Mouse (Mus musculus) layer of hippocampus, adult 18-20 months (tissue): Measurements from ENCODE around the gene Wdr5b. TPM values are rescaled to one million over a fixed set of nuclear protein-coding genes. Genes with fewer than 3 reads are reported as not detected.
A peak's percentile ranks its signal among the peaks of the same experiment; 100 is the strongest.

ENCODE experiments used
- DNase-seq, 2 experiments: peaks; one replicate each; pipeline ENCODE4 v3.0.0; 2022; ENCODE audit warnings: low spot score in 2 of 2
- total RNA-seq, 2 experiments: library from RNA; stranded (reverse); gene quantifications; 2 replicates each; pipeline ENCODE4 v1.2.3; 2021

Wdr5b gene
- total RNA-seq, 2 experiments from 2014 or later: 4.3 to 4.6 TPM

DNA sequence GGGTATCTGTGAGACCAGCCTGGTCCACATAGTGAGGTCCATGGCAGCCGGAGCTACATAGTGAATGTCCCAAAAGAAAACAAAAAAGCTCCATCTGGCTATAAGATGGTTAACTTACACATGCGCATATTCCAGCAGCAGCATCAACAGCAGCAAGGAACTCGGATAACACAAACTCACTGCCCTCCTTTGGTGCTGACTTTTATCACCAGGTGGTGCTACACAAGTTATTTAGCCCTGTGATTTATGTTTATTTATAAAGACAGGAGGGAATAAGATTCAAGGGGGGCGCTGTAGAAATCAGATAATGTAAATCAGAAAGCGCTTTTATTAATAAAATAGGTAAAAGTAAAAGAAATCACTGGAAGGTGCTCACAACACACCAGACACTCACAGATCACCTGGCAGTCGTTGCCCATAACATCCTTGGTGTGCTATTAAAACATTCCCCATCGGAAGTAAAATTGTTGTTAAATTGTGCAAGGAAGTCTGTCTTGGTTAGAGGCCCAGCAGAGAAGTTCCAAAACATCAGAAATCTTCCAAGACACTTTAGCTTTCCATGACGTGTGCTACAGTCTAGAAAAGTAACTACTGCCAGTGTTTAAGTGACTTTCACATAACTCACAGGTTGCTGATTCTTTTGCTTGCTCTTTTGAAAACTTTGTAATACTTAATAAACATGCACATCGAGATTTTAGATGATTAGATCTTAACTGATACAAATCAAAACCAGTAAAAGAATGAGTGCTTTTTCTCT lies 29.0 kb downstream of the Wdr5b start:
- DNase-seq: no peak

DNA sequence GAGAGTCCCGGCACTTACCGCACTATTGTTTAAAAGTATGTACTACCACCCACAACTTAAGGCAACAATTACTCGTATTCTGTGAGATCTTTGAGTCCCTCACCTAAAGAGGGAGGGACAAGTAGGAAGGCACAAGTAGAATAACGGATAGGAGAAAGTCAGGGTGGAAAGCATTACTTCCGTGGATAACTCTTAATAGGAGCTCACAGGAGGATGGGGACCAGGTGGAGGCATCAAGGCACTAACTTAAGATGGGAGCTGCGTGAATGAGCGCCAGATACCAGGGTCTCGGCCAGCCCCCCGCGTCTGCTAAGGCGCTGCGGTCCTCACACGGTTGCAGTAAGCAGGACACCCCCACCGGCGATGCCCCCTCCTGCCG lies 30.1 kb downstream of the Wdr5b start:
- peak in 1 of 2 experiments; percentile 9 for DNase-seq

DNA sequence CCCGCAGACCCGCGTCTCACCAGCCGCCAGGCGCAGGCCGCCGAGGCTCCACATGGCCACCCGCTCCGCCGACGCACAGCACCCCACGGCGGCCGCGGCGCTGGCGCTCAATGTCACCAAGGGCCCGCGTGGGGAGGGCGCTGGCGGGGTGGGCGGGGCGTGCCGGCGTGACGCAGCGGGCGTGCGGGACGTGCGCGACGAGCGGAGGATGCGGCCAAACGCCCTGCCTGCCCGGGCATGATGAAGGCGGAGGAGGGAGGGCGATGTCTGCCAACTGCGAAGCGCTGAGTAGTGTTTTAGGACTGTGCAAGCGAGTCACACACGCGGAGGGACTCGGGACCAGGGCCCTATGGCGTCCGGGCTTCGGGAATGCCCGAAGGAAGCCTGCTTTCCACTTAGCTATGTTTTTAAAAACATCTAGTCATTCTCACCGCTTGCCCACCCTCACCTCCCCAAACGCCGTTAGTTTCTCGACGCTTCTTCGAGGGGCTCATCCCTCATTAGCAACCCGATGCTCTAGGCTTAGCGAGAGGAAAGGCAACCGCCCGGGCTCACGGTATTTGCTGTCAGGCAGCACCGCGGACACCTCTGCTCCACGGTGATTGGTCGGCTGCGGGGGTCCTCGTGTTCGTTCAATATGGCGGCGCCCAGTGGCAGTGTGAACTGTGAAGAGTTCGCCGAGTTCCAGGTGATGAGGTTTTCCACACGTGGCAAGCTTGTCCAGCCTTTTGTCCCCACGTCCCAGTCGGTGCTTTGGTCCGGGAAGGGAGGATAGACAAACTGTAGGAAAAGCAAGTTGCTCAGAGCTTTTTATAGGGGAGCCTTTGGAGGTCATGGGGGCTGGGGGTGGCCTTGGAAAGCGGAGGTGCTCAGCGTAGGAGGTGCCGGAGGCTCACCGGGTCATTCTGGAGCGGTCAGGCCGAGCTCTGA lies 30.7 kb downstream of the Wdr5b start, which contains the start of the genes Fam162a and Ccdc58:
TSS of gene Fam162a (minus strand) at position 145 of the 930 bp plus-strand sequence.
TSS of gene Ccdc58 (plus strand) at position 236 of the 930 bp plus-strand sequence.
- peak; percentile 85 to 95 for DNase-seq

DNA sequence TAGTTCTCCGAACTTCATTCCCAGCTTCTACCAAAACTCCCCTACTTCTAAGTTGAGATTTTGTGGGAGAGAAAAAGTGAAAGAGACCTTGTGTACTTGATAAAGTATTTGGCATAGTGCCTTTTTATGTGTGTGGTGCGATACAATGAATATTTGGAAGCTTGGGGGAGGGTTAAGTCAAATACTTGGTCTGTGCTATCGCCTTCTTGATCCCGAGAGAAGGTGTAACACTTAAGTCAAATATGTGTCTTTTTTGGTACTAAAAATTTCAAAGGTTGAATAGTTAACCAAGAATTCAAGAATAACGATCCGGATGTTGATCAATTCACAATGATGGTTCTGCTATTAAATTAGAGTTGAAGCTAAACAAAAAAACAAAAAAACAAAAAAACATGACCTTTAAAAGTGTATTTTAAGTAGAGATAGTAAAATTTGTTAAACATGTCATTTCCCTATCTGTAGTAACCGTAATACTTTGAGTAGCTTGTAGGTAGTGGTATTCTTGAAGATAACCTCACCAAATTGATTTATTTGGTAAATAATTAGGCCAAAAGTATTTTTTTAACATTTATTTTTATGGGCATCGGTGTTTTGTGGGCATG lies 31.5 kb downstream of the Wdr5b start:
- DNase-seq: no peak

DNA sequence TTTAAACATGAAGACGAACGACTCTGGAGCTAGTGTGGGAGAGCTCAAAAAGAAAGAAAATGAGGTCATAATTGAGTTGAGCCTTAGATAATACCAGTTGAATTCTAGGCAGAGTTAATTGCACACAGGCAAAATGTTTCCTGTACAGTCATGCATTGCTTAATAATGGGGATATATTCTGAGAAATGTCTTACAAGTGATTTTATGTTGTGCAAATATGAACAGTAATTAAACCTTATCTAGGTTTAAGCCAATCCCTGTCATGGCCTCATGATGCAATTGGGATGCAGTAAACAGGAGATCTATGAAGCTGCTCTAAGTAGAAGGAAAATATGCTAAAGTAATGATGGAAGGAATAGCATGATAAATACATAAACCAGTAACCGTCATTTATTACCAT lies 33.8 kb downstream of the Wdr5b start:
- no peak for DNase-seq

DNA sequence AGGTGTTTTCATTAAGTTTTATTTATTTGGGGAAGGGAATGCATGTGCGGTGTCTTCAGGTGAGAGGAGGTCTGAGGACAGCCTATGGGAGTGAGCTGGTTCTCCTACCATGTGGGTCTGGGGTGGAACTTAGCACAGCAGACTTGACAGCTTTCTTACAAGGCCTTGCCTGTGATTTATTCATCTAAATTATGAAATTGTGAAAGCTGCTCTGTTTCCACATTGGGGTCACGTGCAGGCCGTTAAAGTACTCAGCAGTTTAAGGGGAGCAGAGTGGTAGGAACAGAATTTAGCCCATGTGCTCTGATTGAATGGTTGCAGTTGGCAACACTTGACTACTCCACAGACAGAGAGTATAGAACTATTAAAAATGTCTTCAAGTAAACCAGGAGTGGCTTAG lies 38.9 kb downstream of the Wdr5b start:
- no peak for DNase-seq

DNA sequence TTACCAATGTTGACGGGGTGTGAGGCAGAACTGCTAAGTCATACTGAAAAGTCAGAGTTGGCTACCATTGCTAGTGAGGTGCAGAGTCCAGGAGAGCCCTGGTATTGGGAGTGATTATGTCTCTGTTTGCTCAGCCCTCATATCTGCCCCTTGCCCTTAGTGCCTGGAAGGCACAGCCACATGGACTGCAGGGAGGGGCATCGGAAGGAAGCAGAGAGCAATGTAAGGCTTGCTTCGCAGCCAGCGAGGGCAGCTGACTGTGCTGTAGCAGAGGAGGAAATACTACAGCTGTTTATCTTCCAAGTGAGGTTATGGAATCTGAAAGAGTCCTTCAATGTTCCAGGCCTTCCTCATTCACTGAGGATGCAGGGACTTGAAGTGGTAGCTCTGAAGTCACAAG lies 46.9 kb downstream of the Wdr5b start:
- no peak for DNase-seq

DNA sequence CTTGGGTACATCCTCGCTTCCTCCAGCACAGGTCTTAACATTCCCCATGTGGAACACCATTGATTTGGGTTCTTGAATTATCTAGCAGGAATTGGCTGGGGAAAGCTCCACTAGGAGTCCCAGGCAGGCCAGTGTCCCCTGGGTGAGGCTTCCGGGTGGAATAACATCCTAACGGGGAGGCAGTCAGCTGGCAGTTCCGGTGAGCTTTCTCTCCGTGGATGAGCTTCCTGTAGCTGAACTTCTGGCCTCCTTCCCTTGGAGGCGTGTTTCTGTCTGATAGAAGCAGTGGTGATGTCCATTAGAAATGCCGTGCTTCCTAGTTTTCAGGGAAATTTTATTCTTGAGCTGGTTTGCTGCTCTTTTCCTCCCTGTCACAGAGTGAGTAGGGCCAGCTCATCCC lies 48.1 kb downstream of the Wdr5b start:
- DNase-seq: no peak

DNA sequence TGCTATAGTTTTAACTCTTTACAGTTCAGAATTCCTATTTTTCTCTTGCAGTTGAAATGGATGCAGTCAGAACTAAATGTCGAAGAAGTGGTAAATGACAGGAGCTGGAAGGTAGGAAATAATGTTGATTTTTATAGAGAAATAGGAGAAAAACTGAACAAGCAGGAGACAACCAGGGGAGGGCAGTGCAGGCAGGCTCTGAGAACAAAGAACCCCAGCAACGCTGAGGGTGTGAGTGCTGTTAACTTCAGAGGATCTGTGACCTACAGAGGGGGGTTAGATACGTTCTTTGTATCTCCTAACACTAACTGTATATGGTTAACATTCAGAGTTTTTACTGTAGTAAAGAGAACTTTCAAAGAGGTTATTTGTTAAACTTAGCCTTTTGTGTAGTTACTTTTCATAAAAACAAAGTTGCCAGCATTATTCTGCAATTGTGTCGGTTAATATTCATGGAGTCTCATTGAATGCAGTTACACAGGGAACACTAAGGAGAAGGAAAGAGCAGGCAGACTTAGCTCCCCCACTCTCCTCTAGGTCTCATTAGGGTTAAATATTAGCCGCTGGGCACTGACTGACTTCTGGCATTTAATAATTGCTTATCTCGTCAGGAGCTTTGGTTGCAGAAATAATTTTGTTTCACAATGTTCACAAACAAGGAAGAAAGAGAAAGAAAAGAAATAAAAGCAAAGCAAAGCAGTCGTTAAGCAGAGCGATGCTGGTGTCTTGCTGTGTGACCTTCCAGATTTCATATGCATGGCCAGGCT lies 49.0 kb downstream of the Wdr5b start:
- DNase-seq: no peak

DNA sequence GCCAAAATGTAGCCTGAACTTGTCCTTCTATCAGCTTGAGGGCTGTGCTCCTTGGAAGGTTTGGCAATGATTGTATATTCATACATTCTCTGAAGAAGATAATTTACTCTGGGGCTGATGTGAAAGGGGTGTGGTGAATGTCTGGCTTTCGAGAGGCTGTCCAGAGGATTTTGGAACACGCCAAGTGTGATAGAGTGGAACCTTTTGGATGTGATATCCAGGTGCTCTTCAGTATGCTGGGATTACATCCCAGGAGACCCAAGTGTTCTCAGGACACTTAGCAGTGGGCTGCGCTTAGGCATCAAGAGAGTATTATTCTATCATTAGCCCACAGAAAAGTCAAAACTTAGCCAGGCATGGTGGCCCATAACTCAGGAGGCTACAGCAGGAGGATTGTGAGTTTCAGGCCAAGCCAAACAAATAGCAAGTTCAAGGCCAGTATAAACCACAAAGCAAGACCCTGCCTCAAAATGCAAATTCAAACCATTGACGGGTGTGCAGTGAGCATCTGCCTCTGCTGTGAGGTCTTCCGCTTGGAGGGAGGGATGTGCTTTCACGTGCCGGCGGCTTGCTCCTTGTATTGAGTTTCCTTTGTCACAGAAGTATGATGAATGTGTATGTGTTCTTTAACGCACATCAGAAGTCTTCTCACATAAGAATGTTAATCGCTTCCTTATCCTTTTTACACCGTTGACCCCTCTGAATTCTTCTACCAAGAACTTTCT lies 50.0 kb downstream of the Wdr5b start:
- no peak for DNase-seq

Other genes starting within 250 kb of the Wdr5b start
- 1 to 10 TPM; 1.1 to 1.2 TPM for gene Parp14, start 169.6 kb upstream of the Wdr5b start, total RNA-seq
- 1 to 10 TPM; 2.8 to 3.2 TPM for gene Parp9, start 102.7 kb upstream of the Wdr5b start, total RNA-seq
- 1 to 10 TPM; 5.4 to 5.7 TPM for gene Dtx3l, start 102.0 kb upstream of the Wdr5b start, total RNA-seq
- 100 to 1,000 TPM; 137 to 143 TPM for gene Kpna1, start 62.4 kb upstream of the Wdr5b start, total RNA-seq
- 10 to 100 TPM; 72.2 to 83.8 TPM for gene Fam162a, start 30.4 kb downstream of the Wdr5b start, total RNA-seq
- 10 to 100 TPM; 18.8 to 21.2 TPM for gene Ccdc58, start 30.5 kb downstream of the Wdr5b start, total RNA-seq
- not detected for gene Csta1, start 90.1 kb downstream of the Wdr5b start, total RNA-seq
- gene Stfa2l1, start 115.6 kb downstream of the Wdr5b start, total RNA-seq: not detected
- not detected for gene Gm5483, start 143.0 kb downstream of the Wdr5b start, total RNA-seq
- not detected for gene Gm5416, start 169.2 kb downstream of the Wdr5b start, total RNA-seq
- gene 2010005H15Rik, start 180.3 kb downstream of the Wdr5b start, total RNA-seq: not detected
- not detected for gene Stfa1, start 235.8 kb downstream of the Wdr5b start, total RNA-seq